Comparison of ENCODE assay signal across 8 mouse cellular contexts in genomic region chr4:134307367-134308072, GRCm38 (mm10). TPM values are rescaled to one million over a fixed set of nuclear protein-coding genes. Genes with fewer than 3 reads are reported as not detected.
DNase-seq lines count a peak whose midpoint lies in the region; ATAC-seq and TF ChIP-seq lines count a peak whose summit lies in the region.

No protein-coding gene starts in this region.

- peak; percentile 17; the same call in 1 of the 2 replicates for TF ChIP-seq CTCF in spleen, adult 2 months (IDR thresholded peaks at IDR 0.05; ENCODE audit: extremely low read depth, insufficient read depth, insufficient read length, insufficient replicate concordance)
- no peak for TF ChIP-seq CTCF in cerebellum, adult 2 months (IDR thresholded peaks at IDR 0.05; ENCODE audit: borderline replicate concordance, insufficient read depth, low read depth, low read length)

- H3K9me3 ChIP-seq in embryonic facial prominence, embryonic 15.5 days (replicated peaks), result no peaks in the 10 kb centered on the region
- H3K9me3 ChIP-seq in heart, embryonic 11.5 days (replicated peaks; ENCODE audit: control insufficient read depth, low read length), result no peaks in the 10 kb centered on the region
- no peaks in the 10 kb centered on the region for H3K9me3 ChIP-seq in kidney, embryonic 15.5 days (replicated peaks)
- H3K9me3 ChIP-seq in limb, embryonic 14.5 days (ENCODE audit: control insufficient read depth, low read length), result no peaks in the 10 kb centered on the region
- H3K9me3 ChIP-seq in midbrain, embryonic 14.5 days (ENCODE audit: control insufficient read depth, low read length), result no peaks in the 10 kb centered on the region

- no peak overlapping the region for H3K4me3 ChIP-seq in embryonic facial prominence, embryonic 15.5 days (replicated peaks)
- no peak overlapping the region for H3K4me3 ChIP-seq in heart, embryonic 11.5 days (ENCODE audit: low read depth, low read length)
- no peak overlapping the region; the same call in 1 of the 2 replicates for H3K4me3 ChIP-seq in kidney, embryonic 15.5 days (replicated peaks)
- H3K4me3 ChIP-seq in limb, embryonic 14.5 days (replicated peaks; ENCODE audit: low read length), result no peak overlapping the region
- no peak overlapping the region for H3K4me3 ChIP-seq in midbrain, embryonic 14.5 days (replicated peaks; ENCODE audit: low read depth, low read length)
- no peak overlapping the region for H3K4me3 ChIP-seq in spleen, adult 2 months (ENCODE audit: extremely low read depth, insufficient read depth, insufficient read length)
- H3K4me3 ChIP-seq in cerebellum, adult 2 months (replicated peaks; ENCODE audit: insufficient read depth, low read depth, low read length), result no peak overlapping the region

- DNase-seq in adipocyte (ENCODE audit: low spot score), result peak; percentile 42
- DNase-seq in limb, embryonic 14.5 days (ENCODE audit: low spot score), result peak; percentile 60
- peak; percentile 67 for DNase-seq in midbrain, embryonic 14.5 days
- peak in 1 of 2 experiments; percentile 15 for DNase-seq in spleen, adult 2 months (ENCODE audit: low read depth in 1 of 2, low spot score in 2 of 2)
- no peak for DNase-seq in cerebellum, adult 2 months

- H3K9ac ChIP-seq in embryonic facial prominence, embryonic 15.5 days, result no peak overlapping the region
- H3K9ac ChIP-seq in heart, embryonic 11.5 days (ENCODE audit: low read depth, low read length), result no peak overlapping the region
- no peak overlapping the region for H3K9ac ChIP-seq in kidney, embryonic 15.5 days
- no peak overlapping the region for H3K9ac ChIP-seq in limb, embryonic 14.5 days (ENCODE audit: low read depth, low read length, severe bottlenecking)
- no peak overlapping the region for H3K9ac ChIP-seq in midbrain, embryonic 14.5 days (replicated peaks; ENCODE audit: low read length)

- no peaks in the 10 kb centered on the region for H3K27me3 ChIP-seq in embryonic facial prominence, embryonic 15.5 days
- no peaks in the 10 kb centered on the region for H3K27me3 ChIP-seq in heart, embryonic 11.5 days (ENCODE audit: control insufficient read depth, insufficient read depth, low read length)
- no peaks in the 10 kb centered on the region for H3K27me3 ChIP-seq in kidney, embryonic 15.5 days
- H3K27me3 ChIP-seq in limb, embryonic 14.5 days (ENCODE audit: control insufficient read depth, insufficient read depth, low read length), result no peaks in the 10 kb centered on the region
- no peaks in the 10 kb centered on the region for H3K27me3 ChIP-seq in midbrain, embryonic 14.5 days (ENCODE audit: control insufficient read depth, insufficient read depth, low read length)
- H3K27me3 ChIP-seq in spleen, adult 2 months (ENCODE audit: control insufficient read depth, insufficient read depth, low read length), result no peaks in the 10 kb centered on the region
- H3K27me3 ChIP-seq in cerebellum, adult 2 months (ENCODE audit: control insufficient read depth, insufficient read depth, low read length), result no peaks in the 10 kb centered on the region

- 6% methylated on average over 12 of the region's 12 CpGs for WGBS in embryonic facial prominence, embryonic 15.5 days
- WGBS in heart, embryonic 11.5 days (ENCODE audit: insufficient replicate concordance), result 20% methylated on average over 12 of the region's 12 CpGs
- 17% methylated on average over 12 of the region's 12 CpGs for WGBS in kidney, embryonic 15.5 days
- 11% methylated on average over 12 of the region's 12 CpGs for WGBS in limb, embryonic 14.5 days
- 15% methylated on average over 12 of the region's 12 CpGs for WGBS in midbrain, embryonic 14.5 days
- WGBS in spleen, adult 2 months, result 8% methylated on average over 12 of the region's 12 CpGs
- 4% methylated on average over 12 of the region's 12 CpGs for WGBS in cerebellum, adult 2 months

- TF ChIP-seq POLR2A in limb, embryonic 14.5 days (IDR thresholded peaks at IDR 0.05; ENCODE audit: borderline replicate concordance, extremely low read depth, insufficient read depth, insufficient read length), result no peak
- no peak for TF ChIP-seq POLR2A in spleen, adult 2 months (IDR thresholded peaks at IDR 0.05; ENCODE audit: low read depth, low read length)
- TF ChIP-seq POLR2A in cerebellum, adult 2 months (IDR thresholded peaks at IDR 0.05; ENCODE audit: borderline replicate concordance, insufficient read depth, low read length), result no peak

- peaks cover 8% of the 10 kb centered on the region for H3K4me1 ChIP-seq in embryonic facial prominence, embryonic 15.5 days
- H3K4me1 ChIP-seq in heart, embryonic 11.5 days (ENCODE audit: control insufficient read depth, insufficient read depth, low read length), result peaks cover 5% of the 10 kb centered on the region
- H3K4me1 ChIP-seq in kidney, embryonic 15.5 days, result peaks cover 13% of the 10 kb centered on the region
- H3K4me1 ChIP-seq in limb, embryonic 14.5 days (ENCODE audit: control insufficient read depth, insufficient read depth, low read length), result peaks cover 7% of the 10 kb centered on the region
- peaks cover 7% of the 10 kb centered on the region; the same call in 1 of the 2 replicates for H3K4me1 ChIP-seq in midbrain, embryonic 14.5 days (ENCODE audit: control insufficient read depth, insufficient read depth, low read length)
- H3K4me1 ChIP-seq in spleen, adult 2 months (ENCODE audit: control insufficient read depth, insufficient read depth, insufficient read length), result peaks cover 3% of the 10 kb centered on the region; the same call in 1 of the 2 replicates
- H3K4me1 ChIP-seq in cerebellum, adult 2 months (ENCODE audit: control insufficient read depth, insufficient read depth, low read length), result no peaks in the 10 kb centered on the region

- no peaks in the 10 kb centered on the region for H3K36me3 ChIP-seq in embryonic facial prominence, embryonic 15.5 days
- no peaks in the 10 kb centered on the region for H3K36me3 ChIP-seq in heart, embryonic 11.5 days (ENCODE audit: control insufficient read depth, insufficient read depth, low read length)
- H3K36me3 ChIP-seq in kidney, embryonic 15.5 days, result no peaks in the 10 kb centered on the region
- H3K36me3 ChIP-seq in limb, embryonic 14.5 days (ENCODE audit: control insufficient read depth, insufficient read depth, low read length), result no peaks in the 10 kb centered on the region
- no peaks in the 10 kb centered on the region for H3K36me3 ChIP-seq in midbrain, embryonic 14.5 days (ENCODE audit: control insufficient read depth, insufficient read depth, low read length)
- no peaks in the 10 kb centered on the region for H3K36me3 ChIP-seq in spleen, adult 2 months (ENCODE audit: control insufficient read depth, insufficient read depth, low read length)

- peak; percentile 71; the same call in 1 of the 2 replicates for ATAC-seq in embryonic facial prominence, embryonic 15.5 days (ENCODE audit: insufficient number of reproducible peaks, low FRiP score, low TSS enrichment, low read depth)
- ATAC-seq in heart, embryonic 11.5 days (replicated peaks; ENCODE audit: insufficient number of reproducible peaks, low FRiP score, low TSS enrichment), result no peak; the same call in 1 of the 2 replicates
- ATAC-seq in kidney, embryonic 15.5 days (replicated peaks; ENCODE audit: low FRiP score), result peak; percentile 49; the same call in 1 of the 2 replicates
- no peak for ATAC-seq in limb, embryonic 14.5 days (ENCODE audit: low FRiP score, low read depth)
- no peak for ATAC-seq in midbrain, embryonic 14.5 days (ENCODE audit: low FRiP score, low TSS enrichment)

- peak overlapping the region; percentile 34 for H3K4me2 ChIP-seq in embryonic facial prominence, embryonic 15.5 days (replicated peaks)
- H3K4me2 ChIP-seq in heart, embryonic 11.5 days, result peak overlapping the region; percentile 45
- peak overlapping the region; percentile 39 for H3K4me2 ChIP-seq in kidney, embryonic 15.5 days
- no peak overlapping the region; the same call in 1 of the 2 replicates for H3K4me2 ChIP-seq in limb, embryonic 14.5 days (replicated peaks; ENCODE audit: low read depth, low read length, severe bottlenecking)
- peak overlapping the region; percentile 31 for H3K4me2 ChIP-seq in midbrain, embryonic 14.5 days (ENCODE audit: low read length)

- no peak overlapping the region for H3K27ac ChIP-seq in embryonic facial prominence, embryonic 15.5 days (replicated peaks)
- no peak overlapping the region for H3K27ac ChIP-seq in heart, embryonic 11.5 days (ENCODE audit: low read depth, low read length)
- 0 out of 2 replicates have a peak overlapping the region, but pooled peaks have one; percentile 37 for H3K27ac ChIP-seq in kidney, embryonic 15.5 days
- H3K27ac ChIP-seq in limb, embryonic 14.5 days (replicated peaks; ENCODE audit: low read depth, low read length), result no peak overlapping the region
- H3K27ac ChIP-seq in midbrain, embryonic 14.5 days (replicated peaks; ENCODE audit: low read depth, low read length), result no peak overlapping the region
- no peak overlapping the region for H3K27ac ChIP-seq in spleen, adult 2 months (ENCODE audit: insufficient read depth, low read length)
- H3K27ac ChIP-seq in cerebellum, adult 2 months (ENCODE audit: insufficient read depth, low read length), result no peak overlapping the region

RNA-seq across cellular contexts. Expression of gene Trim63, which starts 7.4 kb away (rescaled TPM):
- 6.3 and 9.4 TPM in 2 replicates for polyA plus RNA-seq in embryonic facial prominence, embryonic 15.5 days (2015; fragmentation: Nextera tagmentation; extraction: Ambion mirVana)
- 21.6 and 22.1 TPM in 2 replicates for polyA plus RNA-seq in heart, embryonic 11.5 days (2014; fragmentation: Nextera tagmentation; extraction: Ambion mirVana)
- polyA plus RNA-seq in kidney, embryonic 15.5 days (2015; fragmentation: Nextera tagmentation; extraction: Ambion mirVana), result 3.7 and 4.4 TPM in 2 replicates
- 4.3 and 5.1 TPM in 2 replicates for polyA plus RNA-seq in limb, embryonic 14.5 days (2012; rRNA removed)
- 1.3 and 1.4 TPM in 2 replicates for polyA plus RNA-seq in limb, embryonic 14.5 days (2014; fragmentation: Nextera tagmentation; extraction: Ambion mirVana)
- 0.11 TPM in 1 of 2 replicates, not detected in the other for polyA plus RNA-seq in midbrain, embryonic 14.5 days (2014; fragmentation: Nextera tagmentation; extraction: Ambion mirVana)
- 0.12 and 0.32 TPM in 2 replicates for polyA plus RNA-seq in spleen, adult 2 months (2012; rRNA removed)
- polyA plus RNA-seq in cerebellum, adult 2 months (2012; rRNA removed), result 0.07 and 0.24 TPM in 2 replicates

RNA-seq across cellular contexts. Expression of gene Pdik1l, which starts 19.8 kb away (rescaled TPM):
- polyA plus RNA-seq in embryonic facial prominence, embryonic 15.5 days (2015; fragmentation: Nextera tagmentation; extraction: Ambion mirVana), result 17.6 and 19.5 TPM in 2 replicates
- polyA plus RNA-seq in heart, embryonic 11.5 days (2014; fragmentation: Nextera tagmentation; extraction: Ambion mirVana), result 13.7 and 16.3 TPM in 2 replicates
- 21.6 TPM in 2 replicates for polyA plus RNA-seq in kidney, embryonic 15.5 days (2015; fragmentation: Nextera tagmentation; extraction: Ambion mirVana)
- 8.9 and 9.6 TPM in 2 replicates for polyA plus RNA-seq in limb, embryonic 14.5 days (2012; rRNA removed)
- polyA plus RNA-seq in limb, embryonic 14.5 days (2014; fragmentation: Nextera tagmentation; extraction: Ambion mirVana), result 18.4 and 20.5 TPM in 2 replicates
- 41.0 and 48.6 TPM in 2 replicates for polyA plus RNA-seq in midbrain, embryonic 14.5 days (2014; fragmentation: Nextera tagmentation; extraction: Ambion mirVana)
- polyA plus RNA-seq in spleen, adult 2 months (2012; rRNA removed), result 3.6 and 3.9 TPM in 2 replicates
- polyA plus RNA-seq in cerebellum, adult 2 months (2012; rRNA removed), result 8.9 and 9.6 TPM in 2 replicates

RNA-seq across cellular contexts. Expression of gene Slc30a2, which starts 35.5 kb away (rescaled TPM):
- polyA plus RNA-seq in embryonic facial prominence, embryonic 15.5 days (2015; fragmentation: Nextera tagmentation; extraction: Ambion mirVana), result 1.6 and 2.3 TPM in 2 replicates
- 0.26 TPM in 1 of 2 replicates, not detected in the other for polyA plus RNA-seq in heart, embryonic 11.5 days (2014; fragmentation: Nextera tagmentation; extraction: Ambion mirVana)
- 0.73 and 1.1 TPM in 2 replicates for polyA plus RNA-seq in kidney, embryonic 15.5 days (2015; fragmentation: Nextera tagmentation; extraction: Ambion mirVana)
- 0.76 and 0.78 TPM in 2 replicates for polyA plus RNA-seq in limb, embryonic 14.5 days (2012; rRNA removed)
- 0.21 and 0.54 TPM in 2 replicates for polyA plus RNA-seq in limb, embryonic 14.5 days (2014; fragmentation: Nextera tagmentation; extraction: Ambion mirVana)
- polyA plus RNA-seq in midbrain, embryonic 14.5 days (2014; fragmentation: Nextera tagmentation; extraction: Ambion mirVana), result 0.11 TPM in 1 of 2 replicates, not detected in the other
- 1.5 and 4.0 TPM in 2 replicates for polyA plus RNA-seq in spleen, adult 2 months (2012; rRNA removed)
- 0.13 and 0.20 TPM in 2 replicates for polyA plus RNA-seq in cerebellum, adult 2 months (2012; rRNA removed)

RNA-seq across cellular contexts. Expression of gene Grrp1, which starts 53.6 kb away (rescaled TPM):
- polyA plus RNA-seq in embryonic facial prominence, embryonic 15.5 days (2015; fragmentation: Nextera tagmentation; extraction: Ambion mirVana), result 6.7 and 6.8 TPM in 2 replicates
- 3.7 and 4.4 TPM in 2 replicates for polyA plus RNA-seq in heart, embryonic 11.5 days (2014; fragmentation: Nextera tagmentation; extraction: Ambion mirVana)
- 10.6 and 12.1 TPM in 2 replicates for polyA plus RNA-seq in kidney, embryonic 15.5 days (2015; fragmentation: Nextera tagmentation; extraction: Ambion mirVana)
- polyA plus RNA-seq in limb, embryonic 14.5 days (2012; rRNA removed), result 9.7 and 13.1 TPM in 2 replicates
- 5.2 and 5.4 TPM in 2 replicates for polyA plus RNA-seq in limb, embryonic 14.5 days (2014; fragmentation: Nextera tagmentation; extraction: Ambion mirVana)
- 11.1 and 17.6 TPM in 2 replicates for polyA plus RNA-seq in midbrain, embryonic 14.5 days (2014; fragmentation: Nextera tagmentation; extraction: Ambion mirVana)
- polyA plus RNA-seq in spleen, adult 2 months (2012; rRNA removed), result 6.9 and 10.2 TPM in 2 replicates
- 6.6 and 7.6 TPM in 2 replicates for polyA plus RNA-seq in cerebellum, adult 2 months (2012; rRNA removed)

Comparison
In these comparisons a context has a peak if more than half of its experiments do, and no peak if none do; other contexts are left out.
1. DNase-seq: peak in adipocyte (single experiment), limb, embryonic 14.5 days (single experiment) and midbrain, embryonic 14.5 days (single experiment); none in cerebellum, adult 2 months (0 of 2).
2. ATAC-seq: peak in embryonic facial prominence, embryonic 15.5 days (single experiment) and kidney, embryonic 15.5 days (single experiment); none in heart, embryonic 11.5 days (single experiment), limb, embryonic 14.5 days (single experiment) and midbrain, embryonic 14.5 days (single experiment).